Mouse (Mus musculus) embryonic fibroblast, embryonic 13.5 days (primary cell): Measurements from ENCODE around the gene Rarb. TPM values are rescaled to one million over a fixed set of nuclear protein-coding genes. Genes with fewer than 3 reads are reported as not detected.

Source experiments
- H3K27ac ChIP-seq: 2 replicates; pipeline ENCODE4 v1.5.1; 2012; ENCODE audit warnings: low read length, control low read depth, inconsistent platforms; ENCODE audit not compliant: insufficient read depth
- H3K4me1 ChIP-seq: 2 replicates; pipeline ENCODE4 v1.6.1; 2011; ENCODE audit warnings: low read length; ENCODE audit not compliant: control insufficient read depth, insufficient read depth
- H3K4me3 ChIP-seq: 2 replicates; pipeline ENCODE4 v1.5.1; 2011; ENCODE audit warnings: mild to moderate bottlenecking, control low read depth, low read length; ENCODE audit not compliant: insufficient read depth
- CTCF ChIP-seq: IDR thresholded peaks from 2 replicates; pipeline ENCODE4 v1.5.1; 2011; ENCODE audit warnings: mild to moderate bottlenecking, control low read depth, low read length, moderate library complexity, borderline replicate concordance; ENCODE audit not compliant: insufficient read depth
- POLR2A ChIP-seq: IDR thresholded peaks from 2 replicates; pipeline ENCODE4 v1.6.1; 2011; ENCODE audit warnings: low read depth, mild to moderate bottlenecking, control low read depth, low read length, moderate library complexity
- polyA plus RNA-seq: library from polyadenylated mRNA; stranded (reverse); fragments of >200 nt; gene quantifications from 2 replicates; pipeline ENCODE4 v1.2.4, GENCODE M21; 2011; ENCODE audit warnings: low read depth; ENCODE audit not compliant: missing spikeins, insufficient read length

Gene Rarb
- polyA plus RNA-seq, 1 experiment, result 7.5 TPM

DNA sequence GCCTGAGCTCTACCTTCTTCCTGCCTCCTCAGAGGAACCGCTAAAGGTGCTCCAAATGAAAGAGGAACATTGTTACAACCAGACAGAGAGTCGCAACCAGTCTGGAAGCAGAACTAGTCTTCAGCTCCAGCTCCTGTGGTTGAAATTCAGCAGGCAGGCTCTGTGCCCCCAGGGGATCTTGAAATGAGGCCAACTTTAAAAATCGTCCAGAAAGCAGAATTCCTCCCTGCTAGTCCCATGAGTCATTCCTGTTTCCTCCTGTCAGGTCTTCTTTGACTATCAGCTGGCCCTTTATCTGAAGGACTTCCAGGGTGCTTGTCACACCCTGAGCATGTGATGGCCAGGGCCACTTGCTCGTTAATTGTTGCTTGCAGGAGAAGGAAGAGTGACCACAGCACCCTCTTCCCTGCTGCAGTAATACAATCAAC is 220.9 kb downstream of the Rarb start:
- Histone ChIP-seq H3K27ac (0 out of 2 replicates have a peak overlapping the region, but pooled peaks have one; percentile 31), H3K4me3 (no peak overlapping the region), H3K4me1 (peaks cover 7% of the 10 kb centered on the region)
- TF ChIP-seq CTCF (no peak), POLR2A (no peak)

DNA sequence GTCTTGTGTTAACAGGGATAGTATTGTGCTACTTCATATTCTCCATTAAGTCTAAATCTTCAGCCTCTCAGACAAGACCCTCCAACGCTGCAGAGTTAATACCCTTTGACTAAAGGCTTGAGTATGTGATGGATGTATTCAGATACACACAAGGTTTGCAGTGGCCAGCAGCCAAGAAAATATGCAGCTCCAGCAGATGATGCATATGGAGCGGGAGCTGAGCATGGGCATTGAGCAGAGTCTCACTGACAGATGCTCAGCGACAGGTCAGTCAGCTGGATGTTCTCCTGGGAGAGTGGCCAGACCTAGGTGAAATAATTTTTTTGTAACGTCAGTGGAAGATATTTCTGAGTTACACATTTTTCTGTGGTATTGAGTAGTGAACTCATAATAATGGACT is 229.8 kb downstream of the Rarb start:
- H3K4me3 ChIP-seq, result no peak overlapping the region
- peaks cover 6% of the 10 kb centered on the region for H3K4me1 ChIP-seq
- H3K27ac ChIP-seq, result no peak overlapping the region
- TF ChIP-seq CTCF, result no peak
- TF ChIP-seq POLR2A, result no peak

DNA sequence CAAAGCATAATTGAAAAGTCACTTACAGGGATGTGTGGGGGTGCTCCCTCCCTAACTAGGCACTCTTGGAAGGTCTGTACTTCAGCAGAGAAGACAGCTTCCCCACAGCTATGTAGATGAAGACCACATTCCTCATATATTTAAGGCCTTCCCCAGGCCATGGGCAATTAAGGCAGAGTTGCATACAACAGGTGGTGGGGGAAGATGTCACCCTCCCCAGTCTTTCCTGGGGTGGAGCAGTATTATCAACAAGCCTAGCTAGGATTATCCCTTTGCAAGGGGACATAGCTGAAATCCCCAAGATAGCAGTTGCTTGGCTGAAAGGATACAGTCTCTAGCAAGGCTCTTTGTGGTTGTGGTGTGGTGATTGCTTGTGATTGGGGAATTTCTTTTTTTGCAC is 240.9 kb downstream of the Rarb start:
- no peaks in the 10 kb centered on the region for H3K4me1 ChIP-seq
- H3K27ac ChIP-seq, result no peak overlapping the region
- H3K4me3 ChIP-seq, result no peak overlapping the region
- no peak for TF ChIP-seq POLR2A
- TF ChIP-seq CTCF, result no peak

DNA sequence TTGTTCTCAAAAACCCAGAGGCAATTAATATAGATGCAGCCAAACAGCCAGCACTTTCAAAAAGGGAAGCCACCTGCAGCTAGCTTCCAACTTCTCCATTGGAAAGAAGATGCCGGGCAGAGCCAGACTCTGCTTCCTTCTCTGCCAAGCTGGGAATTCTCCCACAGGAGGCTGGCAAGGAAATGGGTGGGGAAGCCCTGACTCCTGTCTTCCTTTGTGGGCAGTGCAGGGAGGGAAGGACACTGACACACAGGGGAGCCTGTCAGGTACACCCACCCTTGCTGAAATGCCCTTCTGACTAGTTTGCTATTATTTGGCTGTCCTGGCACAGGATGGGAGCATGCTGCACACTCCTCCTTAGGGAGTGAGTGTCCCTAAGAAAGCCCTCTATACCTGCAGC is 241.9 kb downstream of the Rarb start:
- TF ChIP-seq POLR2A (no peak), CTCF (no peak)
- Histone ChIP-seq H3K4me1 (no peaks in the 10 kb centered on the region), H3K4me3 (no peak overlapping the region), H3K27ac (no peak overlapping the region)

DNA sequence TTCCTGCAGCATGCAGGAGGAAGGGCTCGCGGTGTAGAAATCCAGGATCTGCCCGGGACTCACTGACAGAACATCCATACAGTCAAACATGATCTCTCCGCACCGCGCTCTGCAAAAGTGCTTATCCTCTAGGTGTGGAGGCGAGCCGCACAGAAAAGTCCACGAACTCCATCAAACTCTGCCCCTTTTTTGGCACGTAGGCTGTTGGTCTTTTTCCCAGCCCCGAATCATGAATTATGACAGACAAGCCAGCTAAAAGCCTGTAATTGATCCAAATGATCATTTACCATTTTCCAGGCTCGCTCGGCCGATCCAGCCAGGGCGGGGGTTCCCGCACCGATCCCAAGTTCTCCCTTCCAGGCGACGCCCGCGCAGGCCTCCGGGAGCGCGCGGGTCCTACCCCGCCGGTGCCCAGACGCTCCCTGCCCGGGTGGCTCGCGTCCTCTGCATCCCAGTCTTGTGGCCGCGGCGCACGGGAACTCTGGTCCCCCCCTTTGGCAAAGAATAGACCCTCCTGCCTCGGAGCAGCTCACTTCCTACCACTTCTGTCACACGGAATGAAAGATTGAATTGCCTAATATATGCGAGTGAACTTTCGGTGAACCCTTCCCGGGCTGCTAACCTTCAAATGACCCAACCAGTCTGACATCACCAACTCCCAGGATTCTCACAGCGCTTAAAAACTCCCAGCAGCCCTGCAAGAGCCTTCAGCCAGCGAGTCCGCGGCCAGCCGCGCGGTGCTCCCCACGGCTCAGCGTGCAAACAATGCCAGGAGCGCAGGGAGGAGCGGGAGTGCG is 243.8 kb downstream of the Rarb start:
- Histone ChIP-seq H3K4me3 (peak overlapping the region; percentile 47), H3K27ac (peak overlapping the region; percentile 20; the same call in 1 of the 2 replicates), H3K4me1 (no peaks in the 10 kb centered on the region)
- TF ChIP-seq POLR2A (peak; percentile 83), CTCF (no peak)

DNA sequence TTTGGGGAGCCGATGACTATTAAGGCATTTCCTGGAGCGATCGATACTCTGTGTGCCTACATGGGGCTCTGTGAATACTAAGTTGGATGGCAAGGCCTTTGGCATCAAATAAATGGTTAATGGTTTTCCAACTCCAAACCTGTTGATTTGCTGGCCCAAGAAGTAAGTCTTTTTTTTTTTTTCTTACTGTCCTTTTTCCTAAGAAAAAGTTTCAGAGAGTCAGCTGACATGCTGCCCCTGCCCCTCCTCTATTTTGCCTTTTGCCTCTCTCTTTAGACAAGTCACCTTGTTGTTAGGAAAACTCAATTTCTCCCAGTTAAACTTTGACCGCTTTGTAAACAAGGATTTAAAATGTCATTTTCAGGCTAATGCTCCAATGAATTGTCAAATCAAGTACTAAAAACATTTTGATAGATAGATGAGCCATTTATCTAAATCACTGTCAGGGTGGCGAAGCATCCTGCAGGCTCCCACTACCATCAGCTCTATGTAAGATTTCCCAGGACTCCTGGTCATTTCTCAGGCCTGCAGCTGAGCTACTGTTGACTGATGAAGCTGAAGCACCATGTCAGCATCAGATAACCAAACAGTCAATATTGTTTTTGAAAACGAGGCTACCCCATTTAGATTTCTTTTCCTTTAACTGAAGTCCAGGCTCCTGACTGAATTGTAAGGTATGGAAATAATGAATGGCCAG is 245.3 kb downstream of the Rarb start:
- Histone ChIP-seq H3K4me3 (peak overlapping the region; percentile 47), H3K4me1 (no peaks in the 10 kb centered on the region), H3K27ac (no peak overlapping the region)
- TF ChIP-seq CTCF, result no peak

DNA sequence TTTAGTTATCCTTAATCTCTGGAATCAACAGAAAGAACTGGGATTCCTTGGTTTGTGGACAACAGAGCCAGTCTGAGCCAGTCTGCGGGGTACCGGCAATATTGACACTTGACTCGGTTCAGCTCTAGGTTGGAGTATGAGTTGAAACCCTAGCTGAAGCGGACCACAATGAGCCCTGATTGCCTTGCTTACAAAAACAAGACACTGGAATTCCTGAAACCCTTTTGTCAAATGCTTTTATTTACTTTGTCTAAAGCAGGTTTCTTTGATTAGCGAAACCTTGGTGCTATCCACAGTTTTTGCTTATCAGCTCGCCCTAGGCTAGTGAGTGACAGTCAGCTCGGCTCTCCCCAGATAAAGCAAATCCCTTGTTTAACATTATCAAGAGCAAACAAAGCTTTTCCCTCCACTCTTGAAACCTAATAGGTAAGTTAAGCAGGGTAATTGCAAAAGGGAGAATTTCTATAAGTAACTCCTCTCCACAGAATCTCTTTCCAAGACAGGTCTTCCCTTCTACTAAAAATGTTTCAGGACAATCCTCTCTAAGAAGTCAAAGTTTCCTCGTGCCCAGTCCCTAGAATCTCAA is 246.1 kb downstream of the Rarb start:
- H3K27ac ChIP-seq, result no peak overlapping the region
- no peak for TF ChIP-seq CTCF
- TF ChIP-seq POLR2A, result no peak
- peak overlapping the region; percentile 10; the same call in 1 of the 2 replicates for H3K4me3 ChIP-seq
- H3K4me1 ChIP-seq, result no peaks in the 10 kb centered on the region

DNA sequence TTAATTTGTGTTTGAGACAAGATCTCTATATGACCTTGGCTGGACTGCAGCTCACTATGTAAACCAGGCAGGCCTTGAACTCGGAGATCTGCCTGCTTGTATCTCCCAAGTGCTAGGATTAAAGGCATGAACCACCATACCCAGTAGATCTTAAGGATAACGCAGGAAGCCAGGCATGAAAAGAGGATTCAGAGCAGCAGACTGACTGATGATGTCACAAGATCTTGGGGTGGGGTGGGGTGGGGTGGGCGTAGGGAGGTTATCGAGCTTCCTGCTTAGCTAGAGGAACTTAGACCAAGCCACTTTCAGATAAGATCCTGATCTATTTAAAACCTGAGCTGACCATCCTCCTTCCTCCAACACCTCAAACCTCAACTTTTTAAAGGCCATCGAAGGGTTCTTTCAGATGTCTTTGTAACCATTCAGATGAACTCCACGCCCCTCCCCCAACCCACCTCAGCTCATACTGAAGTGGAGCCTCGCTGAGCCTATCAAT is 249.4 kb downstream of the Rarb start:
- Histone ChIP-seq H3K27ac (no peak overlapping the region), H3K4me3 (no peak overlapping the region), H3K4me1 (no peaks in the 10 kb centered on the region)
- TF ChIP-seq POLR2A (no peak), CTCF (no peak)

DNA sequence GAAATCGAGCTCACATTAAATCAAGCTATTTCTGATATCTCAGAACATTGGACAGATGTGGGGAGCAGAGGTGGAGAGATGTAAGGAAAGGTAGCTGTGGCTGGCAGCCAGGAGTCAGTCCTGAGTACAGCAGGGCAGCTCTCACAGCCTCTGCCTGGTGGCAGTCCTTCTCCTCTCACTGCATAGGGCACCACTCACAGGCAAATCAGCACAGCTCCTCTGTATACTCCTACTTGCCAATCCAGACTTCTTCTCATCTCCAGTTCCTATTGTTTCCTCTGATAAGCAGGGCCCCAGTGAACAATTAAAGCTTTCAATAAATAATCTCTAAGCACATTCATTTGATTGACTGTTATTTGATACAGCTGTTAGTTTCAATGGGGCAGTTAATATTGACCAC is 252.0 kb downstream of the Rarb start:
- no peak overlapping the region for H3K4me3 ChIP-seq

DNA sequence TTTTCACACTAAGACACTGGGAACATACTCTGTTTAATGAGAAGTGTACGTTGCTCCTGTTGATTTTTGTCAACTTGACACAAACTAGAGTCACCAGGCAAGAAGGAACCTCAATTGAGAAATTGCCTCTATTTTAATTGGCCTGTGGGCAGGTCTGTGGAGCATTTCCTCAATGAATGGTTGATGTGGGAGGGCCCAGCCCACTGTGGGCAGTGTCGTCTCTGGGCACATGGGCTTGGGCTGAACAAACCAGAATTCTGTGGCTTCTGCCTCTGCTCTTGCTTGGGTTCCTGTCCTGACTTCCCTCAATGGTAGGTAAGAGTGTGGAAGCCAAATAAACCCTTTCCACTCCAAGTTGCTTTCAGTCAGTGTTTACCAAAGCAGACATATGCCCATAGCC is 255.0 kb downstream of the Rarb start:
- peaks cover 3% of the 10 kb centered on the region; the same call in 1 of the 2 replicates for H3K4me1 ChIP-seq
- no peak for TF ChIP-seq CTCF
- TF ChIP-seq POLR2A, result no peak
- no peak overlapping the region for H3K4me3 ChIP-seq
- H3K27ac ChIP-seq, result no peak overlapping the region

More for the DNA sequence above, 252.0 kb downstream of the Rarb start:
- TF ChIP-seq POLR2A (no peak), CTCF (no peak)
- Histone ChIP-seq H3K27ac (no peak overlapping the region), H3K4me1 (no peaks in the 10 kb centered on the region)
